Mouse (Mus musculus): Measurements from ENCODE around the gene Ccdc97.

- no peak for TF ChIP-seq CTCF (IDR thresholded peaks at IDR 0.05; ENCODE audit: low read depth)
- TF ChIP-seq EP300 (IDR thresholded peaks at IDR 0.05; ENCODE audit: low read depth) = no peak
Measured at GRCm38 (mm10) chr7:25753076-25753475, 34.2 kb upstream of the Ccdc97 start.
